Mouse (Mus musculus): ENCODE measurements at regions not wholly inside any gene's neighbourhood (a gene's known extent, or its start where the extent isn't known, plus 50 kb on each side); places are given as distances from the start of the nearest gene placed in this dataset.
A peak's percentile ranks its signal among the peaks of the same experiment; 100 is the strongest.

DNA sequence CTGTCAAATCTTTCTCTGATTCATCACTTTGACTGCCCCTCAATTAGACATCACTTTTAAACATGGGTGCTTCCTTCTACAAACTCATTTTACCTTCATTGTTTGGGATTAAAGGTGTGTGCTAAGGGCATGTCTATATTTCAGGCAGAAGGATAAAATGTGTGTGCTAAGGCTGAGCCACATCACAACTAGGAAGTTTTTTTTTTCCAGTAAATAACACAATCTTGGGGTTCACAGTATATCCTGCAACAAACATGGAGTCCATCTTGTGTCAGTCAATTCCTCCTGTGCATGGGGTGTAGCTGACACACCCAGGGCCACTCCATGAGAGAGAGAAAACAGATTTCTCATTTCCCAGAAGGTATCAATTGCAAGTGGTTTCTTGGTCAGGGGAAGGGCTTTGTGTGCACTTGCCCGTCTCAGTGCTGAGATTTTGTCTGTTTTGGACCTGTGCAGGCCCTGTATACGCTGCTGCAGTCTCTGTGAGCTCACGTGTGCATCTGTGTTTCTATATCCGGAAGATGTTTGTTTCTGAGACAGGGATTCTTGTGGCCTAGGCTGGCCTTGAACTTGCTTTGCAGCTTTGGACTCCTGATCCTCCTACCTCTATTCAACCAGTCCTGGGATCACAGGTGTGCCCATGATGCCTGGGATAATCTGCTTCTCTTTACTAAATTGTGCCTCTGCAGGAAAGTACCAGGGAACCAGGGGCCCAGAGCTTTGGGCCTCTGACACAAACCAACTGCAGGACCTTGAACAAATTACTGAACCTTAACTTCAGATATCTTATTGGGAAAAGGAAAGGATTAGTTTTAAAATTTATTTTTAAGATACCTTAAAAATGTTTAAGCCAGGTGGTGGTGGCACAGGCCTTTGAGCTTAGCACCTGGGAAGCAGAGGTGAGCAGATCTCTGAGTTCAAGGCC lies 63.9 kb upstream of the Cpsf6 start:
- no peak for DNase-seq

- no peak for DNase-seq
These were observed 62.4 kb upstream of the Cpsf6 start for GRCm38 (mm10) chr10:117441979-117442803.

- DNase-seq, result no peak
These were observed 61.5 kb upstream of the Cpsf6 start for GRCm38 (mm10) chr10:117441121-117441978.

DNA sequence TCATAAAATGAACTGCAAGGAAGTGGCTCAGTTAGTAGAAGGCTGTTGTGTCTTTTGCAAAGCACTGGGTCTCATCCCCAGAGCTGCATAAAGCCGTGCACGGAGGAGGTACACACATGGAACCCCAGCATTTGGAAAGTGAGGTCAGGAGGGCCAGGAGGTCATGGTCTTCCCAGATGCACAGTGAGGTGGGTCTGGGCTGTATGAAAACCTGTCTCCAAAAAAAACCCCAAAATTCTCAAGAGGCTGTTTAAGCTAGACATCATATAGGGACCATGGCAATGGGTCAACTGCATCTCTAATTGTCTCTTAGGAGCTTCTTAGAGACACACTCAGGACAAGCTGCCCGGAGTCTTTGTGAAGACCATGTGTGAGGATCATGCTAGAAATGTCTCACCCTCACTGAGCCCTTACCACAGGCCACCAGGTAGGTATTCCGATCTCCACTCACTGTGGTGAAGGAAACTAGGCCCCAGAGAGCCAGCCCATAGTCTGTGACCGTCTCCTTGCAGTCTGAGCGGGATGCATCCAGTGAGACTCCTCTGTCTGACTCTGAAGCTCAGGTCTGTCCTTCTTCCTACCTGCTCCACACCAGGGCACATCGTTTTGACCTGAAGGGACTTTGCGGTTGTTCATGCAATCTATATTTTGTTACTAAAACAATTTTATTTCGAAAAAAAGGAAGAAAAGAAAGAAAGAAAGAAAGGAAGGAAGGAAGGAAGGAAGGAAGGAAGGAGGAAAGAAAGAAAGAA lies 60.6 kb upstream of the Cpsf6 start:
- DNase-seq, result no peak

DNA sequence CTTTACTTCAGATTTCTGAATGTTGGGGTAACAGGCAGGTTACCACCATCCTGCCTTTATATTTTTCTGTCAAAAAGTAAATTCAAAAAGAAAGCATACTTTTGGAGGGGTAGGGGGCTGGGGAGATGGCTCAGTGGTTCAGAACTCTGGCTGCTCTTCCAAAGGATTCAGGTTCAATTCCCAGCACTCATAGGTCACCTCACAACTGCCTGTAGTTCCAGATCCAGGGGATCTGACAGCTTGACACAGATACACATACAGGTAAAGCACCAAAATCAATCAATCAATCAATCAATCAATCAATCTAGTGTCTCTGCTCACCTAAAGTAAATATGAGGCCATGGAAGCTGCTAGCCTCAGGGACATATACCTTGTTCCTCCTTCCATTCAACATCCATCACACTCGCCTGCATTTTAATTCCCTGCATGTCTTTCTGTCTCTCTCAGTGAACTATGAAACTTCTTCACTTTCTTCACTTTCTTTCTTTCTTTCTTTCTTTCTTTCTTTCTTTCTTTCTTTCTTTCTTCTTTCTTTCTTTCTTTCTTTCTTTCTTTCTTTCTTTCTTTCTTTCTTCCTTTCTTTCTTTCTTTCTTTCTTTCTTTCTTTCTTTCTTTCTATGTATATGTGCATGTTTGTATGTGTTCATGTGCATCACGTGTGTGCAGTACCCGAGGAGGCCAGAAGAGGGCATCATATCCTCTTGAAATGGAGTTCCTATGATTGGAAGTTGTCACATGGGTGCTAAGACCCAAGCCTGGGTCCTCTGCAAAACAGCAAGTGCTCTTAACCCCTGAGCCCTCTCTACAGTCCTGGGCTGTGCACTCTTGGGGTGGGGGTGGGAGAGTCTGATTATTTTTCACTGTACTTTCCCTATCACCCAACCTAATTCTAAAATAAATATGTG lies 59.6 kb upstream of the Cpsf6 start:
- DNase-seq, result no peak

DNA sequence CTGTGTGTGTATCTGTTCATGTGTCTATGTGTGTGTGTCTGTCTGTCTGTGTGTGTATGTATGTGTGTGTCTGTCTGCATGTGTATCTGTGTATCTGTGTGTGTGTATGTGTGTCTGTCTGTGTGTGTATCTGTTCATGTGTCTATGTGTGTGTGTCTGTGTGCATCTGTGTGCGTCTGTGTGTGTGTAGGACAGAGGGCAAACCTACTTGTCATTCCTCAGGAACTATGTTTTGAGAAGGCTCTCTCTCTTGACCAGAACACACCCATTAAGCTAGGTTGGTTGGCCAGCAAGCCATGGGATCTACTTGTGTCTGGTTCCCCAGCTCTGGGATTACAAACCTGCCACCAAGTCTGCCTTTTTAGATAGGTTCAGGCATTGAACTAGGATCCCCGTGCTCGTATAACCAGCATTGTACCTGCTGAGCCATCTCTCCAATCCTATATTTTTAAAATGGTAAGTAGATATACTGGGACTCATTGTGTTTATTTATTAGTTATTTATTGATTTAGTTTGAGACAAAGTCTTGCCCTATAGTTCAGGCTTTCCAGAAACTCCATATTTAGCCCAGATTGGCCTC lies 58.9 kb upstream of the Cpsf6 start:
- DNase-seq, result no peak

GRCm38 (mm10) chr10:117437970-117438369 lies 58.2 kb upstream of the Cpsf6 start:
- no peak for DNase-seq

- DNase-seq, result peak; percentile 52 to 59
These were observed 57.3 kb upstream of the Cpsf6 start for GRCm38 (mm10) chr10:117436875-117437715.

DNA sequence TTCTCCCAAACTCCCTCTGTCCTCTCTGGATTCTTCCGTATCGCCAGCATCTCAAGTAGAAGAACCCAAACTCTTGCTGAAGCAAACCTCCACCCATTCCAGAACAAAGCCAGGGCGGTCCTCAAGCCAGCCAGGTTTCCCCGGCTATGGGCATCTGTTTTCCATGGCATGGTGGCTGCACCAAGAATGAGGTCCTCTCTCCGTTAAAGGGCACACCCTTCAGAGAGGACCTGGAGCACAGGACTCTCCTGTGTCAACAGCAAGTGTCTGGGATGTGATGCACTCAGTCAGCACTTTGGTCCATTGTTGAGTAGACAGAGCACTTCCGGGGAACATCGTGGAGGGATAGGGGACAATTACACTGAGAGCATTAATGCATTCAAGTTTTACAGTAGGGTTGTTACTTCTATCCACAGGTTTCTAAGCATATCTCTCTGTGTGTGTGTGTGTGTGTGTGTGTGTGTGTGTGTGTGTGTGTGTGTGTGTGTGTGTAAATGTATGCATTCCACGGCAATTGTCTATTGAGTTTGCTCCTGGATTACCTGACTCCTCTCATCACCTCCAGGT lies 56.6 kb upstream of the Cpsf6 start:
- no peak for DNase-seq

- DNase-seq, result peak in 1 of 2 experiments; percentile 9
These were observed 55.9 kb upstream of the Cpsf6 start for GRCm38 (mm10) chr10:117435734-117436121.

DNA sequence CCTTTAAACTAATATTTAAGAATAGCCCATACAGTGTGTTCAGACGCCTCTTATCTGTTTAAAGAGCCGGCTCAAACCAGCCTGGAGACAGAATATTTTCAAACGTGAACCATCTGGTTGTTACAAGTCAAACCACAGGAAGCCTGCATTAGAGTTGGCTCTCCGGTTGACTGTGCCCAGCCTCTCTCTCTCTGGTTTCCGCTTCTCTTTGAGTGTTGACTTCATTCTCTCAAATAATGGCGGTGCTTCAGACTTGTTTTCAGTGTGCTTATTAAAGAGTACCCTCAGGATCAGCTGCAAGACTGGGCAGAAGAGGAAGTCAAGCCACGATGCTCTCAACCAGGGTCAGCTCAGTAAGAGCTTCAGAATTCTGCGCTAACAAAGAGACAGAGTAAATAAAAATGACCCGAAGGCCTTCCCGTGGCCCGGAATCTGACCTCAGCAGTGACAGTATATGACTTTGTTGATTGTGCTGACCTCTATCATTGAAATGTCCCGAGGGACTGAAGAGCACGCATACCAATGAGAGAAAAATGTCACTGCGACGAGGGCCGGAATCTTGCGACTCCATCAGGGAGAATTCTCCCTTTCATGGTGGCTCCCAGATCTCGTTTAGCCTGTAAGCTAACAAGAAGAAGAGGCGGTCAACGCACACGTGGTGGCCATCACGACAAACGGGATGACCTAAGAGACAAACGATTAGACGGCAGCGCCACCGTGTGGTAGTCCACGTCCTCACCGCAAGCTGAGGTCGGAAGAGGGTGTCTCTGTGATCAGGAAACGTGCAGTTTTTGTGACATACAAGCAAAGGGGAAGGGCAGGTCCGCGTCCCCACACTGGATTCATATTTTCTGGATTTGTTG lies 55.3 kb upstream of the Cpsf6 start:
- peak; percentile 90 for DNase-seq

DNA sequence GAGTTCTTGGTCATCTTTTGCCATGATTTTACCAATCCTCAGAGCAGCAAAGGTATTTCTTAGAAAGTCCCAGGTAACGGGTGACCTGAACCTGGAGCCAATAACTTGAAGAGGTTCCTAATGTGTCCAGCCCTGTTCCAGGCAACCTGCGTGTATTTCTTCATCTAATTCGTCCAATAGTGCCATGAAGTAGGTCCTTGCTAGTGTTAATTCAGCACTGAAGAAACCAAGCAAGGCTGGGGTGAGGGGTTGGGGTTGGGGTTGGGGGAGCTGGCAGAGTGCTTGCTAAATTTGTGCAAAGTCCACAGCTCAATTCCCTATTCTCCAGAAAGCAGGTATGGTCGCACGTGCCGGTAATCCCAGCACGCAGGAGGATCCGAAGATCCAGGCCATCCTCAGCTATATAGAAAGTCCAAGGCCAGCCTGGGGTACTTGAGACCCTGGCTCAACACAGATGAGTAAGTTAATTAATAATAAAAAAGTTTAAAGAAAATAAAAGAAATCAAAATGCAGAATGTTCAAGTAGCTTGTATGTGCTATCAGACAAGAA lies 54.6 kb upstream of the Cpsf6 start:
- no peak for DNase-seq

DNA sequence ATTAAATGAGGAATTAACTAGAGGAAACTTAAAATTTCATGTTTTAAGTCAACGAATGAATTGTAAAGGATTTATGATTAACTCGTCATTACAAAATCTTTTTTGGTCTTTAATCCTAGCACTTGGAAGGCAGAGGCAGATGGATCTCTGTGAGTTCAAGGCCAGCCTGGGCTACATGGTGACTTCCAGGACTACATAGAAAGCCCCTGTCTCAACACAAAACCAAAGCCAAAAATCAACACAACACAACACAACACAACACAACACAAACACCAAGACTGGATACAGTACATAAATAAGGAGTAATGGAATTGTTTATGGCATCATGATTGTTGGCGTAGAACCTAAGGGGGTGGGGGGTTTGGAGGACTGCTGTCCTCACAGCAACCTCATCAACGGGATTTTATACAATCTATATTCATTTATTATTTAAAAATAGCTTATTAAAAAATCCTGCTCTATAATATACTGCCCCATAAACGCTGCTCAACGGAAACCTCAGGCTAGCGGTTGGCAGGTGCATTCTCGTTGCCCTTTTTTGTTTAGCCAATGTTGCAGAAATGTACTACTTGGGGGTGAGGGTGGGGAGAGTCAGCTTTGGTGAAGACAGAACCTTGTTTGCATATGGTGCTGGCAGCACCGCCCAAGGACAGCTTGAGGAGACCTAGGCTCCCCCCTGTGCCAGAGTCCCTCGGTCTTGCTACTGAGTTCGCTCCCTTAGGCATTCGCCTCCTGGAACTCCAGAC lies 53.9 kb upstream of the Cpsf6 start:
- no peak for DNase-seq

DNA sequence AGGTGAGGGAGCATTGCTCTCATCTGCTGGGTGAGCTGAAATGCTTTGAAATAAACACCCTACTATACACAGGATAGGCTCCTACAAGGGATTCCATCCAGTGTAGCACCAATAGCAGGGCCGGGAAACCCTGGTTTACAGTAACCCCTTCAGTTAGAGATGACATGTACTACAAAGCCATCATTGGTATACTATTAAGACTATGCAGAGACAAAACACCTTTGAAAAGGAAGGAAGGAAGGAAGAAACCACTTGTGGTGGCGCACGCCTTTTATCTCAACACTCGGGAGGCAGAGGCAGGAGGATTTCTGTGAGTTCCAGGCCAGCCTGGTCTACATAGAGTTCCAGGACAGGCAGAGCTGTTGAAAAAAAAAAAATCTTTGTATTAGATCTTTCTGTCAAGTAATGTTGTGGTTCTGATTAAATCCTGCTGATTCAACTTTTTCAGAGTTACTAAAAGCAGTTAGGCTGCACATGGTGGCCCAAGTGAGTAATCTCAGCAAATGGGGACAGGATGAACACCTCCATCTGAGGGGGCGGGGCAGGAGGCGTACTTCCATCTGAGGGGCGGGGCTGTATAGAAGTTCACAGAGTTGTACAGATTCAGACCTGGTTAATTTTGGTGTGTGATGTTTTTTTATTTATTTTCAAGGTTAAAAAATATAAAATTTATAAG lies 53.2 kb upstream of the Cpsf6 start:
- no peak for DNase-seq

- peak; percentile 73 to 75 for DNase-seq
These were observed 52.6 kb upstream of the Cpsf6 start for GRCm38 (mm10) chr10:117432415-117432814.

GRCm38 (mm10) chr10:117431850-117432249 lies 52.0 kb upstream of the Cpsf6 start:
- DNase-seq, result no peak

Measured in cerebellum, adult 18-20 months (tissue).